Mouse (Mus musculus): ENCODE measurements around the gene Il33. TPM values are rescaled to one million over a fixed set of nuclear protein-coding genes. Genes with fewer than 3 reads are reported as not detected.
"Not testable (repeated sequence)": the region's sequence is repeated elsewhere in the genome, so short reads cannot be mapped to it uniquely, and the experiment has no call there.

Il33 gene
- polyA plus RNA-seq, 1 experiment from 2014 or later: 7.2 TPM

DNA sequence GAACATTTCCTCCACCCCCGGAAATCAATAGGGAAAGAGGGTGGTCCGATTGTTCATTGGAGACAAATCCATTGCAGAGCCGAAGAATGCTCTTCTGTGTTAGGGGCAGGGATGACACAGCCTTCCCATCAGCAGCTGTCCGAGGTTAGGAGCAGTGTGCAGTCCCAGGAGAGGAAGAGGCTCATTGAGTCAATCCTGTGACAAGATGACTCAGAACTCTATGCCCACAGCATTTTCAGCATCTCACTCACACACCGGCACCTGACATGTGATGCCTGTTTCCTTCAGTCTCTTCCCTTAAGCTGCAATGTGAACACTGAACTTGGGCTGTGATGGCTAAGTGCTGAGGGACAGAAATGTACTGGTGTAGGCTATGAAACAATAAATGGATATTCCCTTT, 7.5 kb upstream of the Il33 start:
- H3K36me3 ChIP-seq (ENCODE audit: control insufficient read depth, insufficient read depth, low read length): no peaks in the 10 kb centered on the region
- no peaks in the 10 kb centered on the region for H3K4me1 ChIP-seq (ENCODE audit: control insufficient read depth, insufficient read depth, low read depth, low read length)
- no peak overlapping the region for H3K4me2 ChIP-seq (ENCODE audit: low read length)
- whole genome bisulfite sequencing: 74% methylated on average over 5 of the region's 5 CpGs
- no peak for ATAC-seq
- no peaks in the 10 kb centered on the region for H3K9me3 ChIP-seq (ENCODE audit: control insufficient read depth, low read length)
- no peak overlapping the region for H3K4me3 ChIP-seq (ENCODE audit: low read length)
- no peak overlapping the region for H3K27ac ChIP-seq (ENCODE audit: low read depth, low read length)
- H3K9ac ChIP-seq (ENCODE audit: low read depth, low read length): no peak overlapping the region
- H3K27me3 ChIP-seq (replicated peaks; ENCODE audit: control insufficient read depth, insufficient read depth, low read length): no peaks in the 10 kb centered on the region

- Histone ChIP-seq H3K27ac (ENCODE audit: low read depth, low read length) (no peak overlapping the region), H3K9ac (ENCODE audit: low read depth, low read length) (no peak overlapping the region), H3K9me3 (ENCODE audit: control insufficient read depth, low read length) (no peaks in the 10 kb centered on the region; the same call in 1 of the 2 replicates), H3K4me2 (ENCODE audit: low read length) (no peak overlapping the region; the same call in 1 of the 2 replicates), H3K27me3 (replicated peaks; ENCODE audit: control insufficient read depth, insufficient read depth, low read length) (no peaks in the 10 kb centered on the region), H3K4me1 (ENCODE audit: control insufficient read depth, insufficient read depth, low read depth, low read length) (peaks cover 7% of the 10 kb centered on the region; the same call in 1 of the 2 replicates), H3K4me3 (ENCODE audit: low read length) (no peak overlapping the region), H3K36me3 (ENCODE audit: control insufficient read depth, insufficient read depth, low read length) (no peaks in the 10 kb centered on the region)
- ATAC-seq: no peak
- WGBS: 65% methylated on average over 12 of the region's 12 CpGs
Measured at GRCm38 (mm10) chr19:29926101-29926755, 1.3 kb downstream of the Il33 start.

GRCm38 (mm10) chr19:29930296-29930695, 5.4 kb downstream of the Il33 start:
- H3K4me3 ChIP-seq (ENCODE audit: low read length): no peak overlapping the region
- H3K9me3 ChIP-seq (ENCODE audit: control insufficient read depth, low read length): no peaks in the 10 kb centered on the region; the same call in 1 of the 2 replicates
- no peaks in the 10 kb centered on the region for H3K36me3 ChIP-seq (ENCODE audit: control insufficient read depth, insufficient read depth, low read length)
- no peaks in the 10 kb centered on the region for H3K27me3 ChIP-seq (replicated peaks; ENCODE audit: control insufficient read depth, insufficient read depth, low read length)
- no peaks in the 10 kb centered on the region for H3K4me1 ChIP-seq (ENCODE audit: control insufficient read depth, insufficient read depth, low read depth, low read length)
- WGBS: 75% methylated on average over 5 of the region's 5 CpGs
- H3K9ac ChIP-seq (ENCODE audit: low read depth, low read length): no peak overlapping the region
- no peak overlapping the region for H3K4me2 ChIP-seq (ENCODE audit: low read length)
- no peak for ATAC-seq
- no peak overlapping the region for H3K27ac ChIP-seq (ENCODE audit: low read depth, low read length)

DNA sequence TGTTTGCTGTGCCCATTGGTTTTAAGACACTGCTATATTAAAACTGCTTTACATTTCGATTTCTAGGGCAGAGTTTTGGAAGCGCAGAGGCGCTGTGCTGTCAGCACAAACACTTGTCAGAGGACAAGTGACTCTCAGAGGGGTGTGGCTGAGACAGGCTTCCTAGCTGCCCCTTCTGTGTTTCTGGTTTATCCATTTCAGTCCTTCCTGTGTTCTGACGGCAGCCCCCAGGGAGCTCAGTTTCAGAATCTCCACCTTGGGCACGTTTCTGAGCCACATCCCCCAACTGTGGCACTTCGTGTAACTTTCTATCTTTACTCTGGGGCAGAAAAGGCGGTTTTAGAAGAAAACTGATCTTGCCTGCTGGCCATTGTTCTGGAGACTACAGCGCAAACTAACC, 12.5 kb downstream of the Il33 start:
- Histone ChIP-seq H3K4me2 (ENCODE audit: low read length) (no peak overlapping the region), H3K27ac (ENCODE audit: low read depth, low read length) (no peak overlapping the region), H3K4me3 (ENCODE audit: low read length) (no peak overlapping the region), H3K9me3 (ENCODE audit: control insufficient read depth, low read length) (no peaks in the 10 kb centered on the region), H3K36me3 (ENCODE audit: control insufficient read depth, insufficient read depth, low read length) (no peaks in the 10 kb centered on the region), H3K4me1 (ENCODE audit: control insufficient read depth, insufficient read depth, low read depth, low read length) (no peaks in the 10 kb centered on the region), H3K27me3 (replicated peaks; ENCODE audit: control insufficient read depth, insufficient read depth, low read length) (no peaks in the 10 kb centered on the region), H3K9ac (ENCODE audit: low read depth, low read length) (no peak overlapping the region)
- no peak for ATAC-seq
- 68% methylated on average over 8 of the region's 8 CpGs for WGBS

- Histone ChIP-seq H3K4me2 (ENCODE audit: low read length) (no peak overlapping the region), H3K27ac (ENCODE audit: low read depth, low read length) (no peak overlapping the region), H3K4me1 (ENCODE audit: control insufficient read depth, insufficient read depth, low read depth, low read length) (no peaks in the 10 kb centered on the region), H3K27me3 (replicated peaks; ENCODE audit: control insufficient read depth, insufficient read depth, low read length) (no peaks in the 10 kb centered on the region), H3K9ac (ENCODE audit: low read depth, low read length) (no peak overlapping the region), H3K4me3 (ENCODE audit: low read length) (no peak overlapping the region), H3K36me3 (ENCODE audit: control insufficient read depth, insufficient read depth, low read length) (no peaks in the 10 kb centered on the region), H3K9me3 (ENCODE audit: control insufficient read depth, low read length) (no peaks in the 10 kb centered on the region)
- no peak for ATAC-seq
- WGBS: 56% methylated on average over 6 of the region's 6 CpGs
Measured at GRCm38 (mm10) chr19:29940239-29940638, 15.3 kb downstream of the Il33 start.

- Histone ChIP-seq H3K27ac (ENCODE audit: low read depth, low read length) (no peak overlapping the region), H3K4me1 (ENCODE audit: control insufficient read depth, insufficient read depth, low read depth, low read length) (no peaks in the 10 kb centered on the region), H3K27me3 (replicated peaks; ENCODE audit: control insufficient read depth, insufficient read depth, low read length) (no peaks in the 10 kb centered on the region), H3K4me2 (ENCODE audit: low read length) (no peak overlapping the region), H3K4me3 (ENCODE audit: low read length) (no peak overlapping the region), H3K36me3 (ENCODE audit: control insufficient read depth, insufficient read depth, low read length) (no peaks in the 10 kb centered on the region), H3K9me3 (ENCODE audit: control insufficient read depth, low read length) (no peaks in the 10 kb centered on the region), H3K9ac (ENCODE audit: low read depth, low read length) (no peak overlapping the region)
- whole genome bisulfite sequencing: 75% methylated on average over 7 of the region's 7 CpGs
- no peak for ATAC-seq
Measured at GRCm38 (mm10) chr19:29941208-29941607, 16.3 kb downstream of the Il33 start.

DNA sequence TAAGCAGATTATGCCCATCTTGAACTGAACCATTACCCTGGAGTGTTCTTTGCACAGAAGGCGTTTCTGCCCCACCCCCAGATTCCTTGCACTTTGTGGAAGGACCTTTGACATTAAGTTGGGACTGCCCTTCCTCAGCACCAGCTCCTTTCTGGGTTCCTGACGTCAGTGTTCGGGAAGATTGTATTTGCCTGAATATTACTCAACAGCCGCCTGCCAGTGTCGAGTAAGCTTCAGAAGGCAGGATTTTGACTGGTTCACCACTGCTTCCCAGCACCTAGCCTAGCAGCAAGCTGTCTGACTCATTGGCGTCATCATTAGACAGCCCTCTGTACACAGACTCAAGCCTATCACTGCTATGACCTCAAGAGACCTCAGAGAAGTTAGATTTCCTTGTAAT, 17.4 kb downstream of the Il33 start:
- Histone ChIP-seq H3K27ac (ENCODE audit: low read depth, low read length) (no peak overlapping the region), H3K4me2 (ENCODE audit: low read length) (no peak overlapping the region), H3K36me3 (ENCODE audit: control insufficient read depth, insufficient read depth, low read length) (no peaks in the 10 kb centered on the region), H3K27me3 (replicated peaks; ENCODE audit: control insufficient read depth, insufficient read depth, low read length) (no peaks in the 10 kb centered on the region), H3K4me3 (ENCODE audit: low read length) (no peak overlapping the region), H3K9ac (ENCODE audit: low read depth, low read length) (no peak overlapping the region), H3K9me3 (ENCODE audit: control insufficient read depth, low read length) (no peaks in the 10 kb centered on the region), H3K4me1 (ENCODE audit: control insufficient read depth, insufficient read depth, low read depth, low read length) (no peaks in the 10 kb centered on the region)
- ATAC-seq: no peak
- WGBS: 75% methylated on average over 6 of the region's 6 CpGs

- no peak overlapping the region for H3K27ac ChIP-seq (ENCODE audit: low read depth, low read length)
- H3K4me1 ChIP-seq (ENCODE audit: control insufficient read depth, insufficient read depth, low read depth, low read length): no peaks in the 10 kb centered on the region
- ATAC-seq: no peak
- H3K9ac ChIP-seq (ENCODE audit: low read depth, low read length): no peak overlapping the region
- no peaks in the 10 kb centered on the region for H3K36me3 ChIP-seq (ENCODE audit: control insufficient read depth, insufficient read depth, low read length)
- no peaks in the 10 kb centered on the region for H3K27me3 ChIP-seq (replicated peaks; ENCODE audit: control insufficient read depth, insufficient read depth, low read length)
- 92% methylated on average over 5 of the region's 5 CpGs for WGBS
- no peaks in the 10 kb centered on the region for H3K9me3 ChIP-seq (ENCODE audit: control insufficient read depth, low read length)
- no peak overlapping the region for H3K4me3 ChIP-seq (ENCODE audit: low read length)
- H3K4me2 ChIP-seq (ENCODE audit: low read length): no peak overlapping the region
Measured at GRCm38 (mm10) chr19:29944426-29944825, 19.5 kb downstream of the Il33 start.

- H3K27ac ChIP-seq (ENCODE audit: low read depth, low read length); H3K27me3 ChIP-seq (replicated peaks; ENCODE audit: control insufficient read depth, insufficient read depth, low read length); H3K36me3 ChIP-seq (ENCODE audit: control insufficient read depth, insufficient read depth, low read length); H3K4me3 ChIP-seq (ENCODE audit: low read length); H3K9ac ChIP-seq (ENCODE audit: low read depth, low read length); H3K9me3 ChIP-seq (ENCODE audit: control insufficient read depth, low read length); ATAC-seq; H3K4me2 ChIP-seq (ENCODE audit: low read length); H3K4me1 ChIP-seq (ENCODE audit: control insufficient read depth, insufficient read depth, low read depth, low read length): not testable (repeated sequence)
- 77% methylated on average over 4 of the region's 4 CpGs for WGBS
Measured at GRCm38 (mm10) chr19:29944935-29945334, 20.0 kb downstream of the Il33 start.
